Mouse (Mus musculus) adrenal gland, postnatal 4 days (tissue): ENCODE measurements at regions not wholly inside any gene's neighbourhood (a gene's known extent, or its start where the extent isn't known, plus 50 kb on each side); places are given as distances from the start of the nearest gene placed in this dataset.

Experiments used
- DNase-seq, 2 experiments: peaks; one replicate each; pipeline ENCODE4 v3.0.0; 2021 to 2022; ENCODE audit warnings: low spot score in 2 of 2, mixed read lengths in 2 of 2

GRCm38 (mm10) chr1:169439621-169440020 lies 91.6 kb downstream of the Nuf2 start:
- DNase-seq = no peak

GRCm38 (mm10) chr1:169438006-169438405 lies 93.3 kb downstream of the Nuf2 start:
- DNase-seq = no peak

- no peak for DNase-seq
Observed at GRCm38 (mm10) chr1:169422408-169422807, 108.9 kb downstream of the Nuf2 start.

GRCm38 (mm10) chr1:169421671-169422070 lies 109.6 kb downstream of the Nuf2 start:
- no peak for DNase-seq

- no peak for DNase-seq
Observed at GRCm38 (mm10) chr1:169418665-169419045, 112.6 kb downstream of the Nuf2 start.

GRCm38 (mm10) chr1:169417979-169418664 lies 113.1 kb downstream of the Nuf2 start:
- DNase-seq = no peak

GRCm38 (mm10) chr1:169416701-169417100 lies 114.6 kb downstream of the Nuf2 start:
- DNase-seq = no peak

GRCm38 (mm10) chr1:169408120-169408519 lies 123.1 kb downstream of the Nuf2 start:
- DNase-seq = no peak

GRCm38 (mm10) chr1:169400841-169401240 lies 130.4 kb downstream of the Nuf2 start:
- DNase-seq = no peak

- DNase-seq = no peak
Observed at GRCm38 (mm10) chr1:169397371-169397770, 133.9 kb downstream of the Nuf2 start.

- no peak for DNase-seq
Observed at GRCm38 (mm10) chr1:169387056-169387455, 144.2 kb downstream of the Nuf2 start.

GRCm38 (mm10) chr1:169385740-169386424 lies 145.4 kb downstream of the Nuf2 start:
- DNase-seq = no peak

- no peak for DNase-seq
Observed at GRCm38 (mm10) chr1:169374686-169375085, 156.6 kb downstream of the Nuf2 start.

- no peak for DNase-seq
Observed at GRCm38 (mm10) chr1:169368758-169369157, 162.5 kb downstream of the Nuf2 start.

- DNase-seq = no peak
Observed at GRCm38 (mm10) chr1:169367772-169368501, 163.3 kb downstream of the Nuf2 start.

GRCm38 (mm10) chr1:169367316-169367715 lies 163.9 kb downstream of the Nuf2 start:
- DNase-seq = no peak

GRCm38 (mm10) chr1:169362564-169362963 lies 168.7 kb downstream of the Nuf2 start:
- DNase-seq = no peak

GRCm38 (mm10) chr1:169357652-169358241 lies 173.5 kb downstream of the Nuf2 start:
- no peak for DNase-seq

- DNase-seq = no peak
Observed at GRCm38 (mm10) chr1:169354021-169354420, 177.2 kb downstream of the Nuf2 start.

GRCm38 (mm10) chr1:169347692-169348091 lies 183.6 kb downstream of the Nuf2 start:
- no peak for DNase-seq

- DNase-seq = no peak
Observed at GRCm38 (mm10) chr1:169346876-169347275, 184.4 kb downstream of the Nuf2 start.

- no peak for DNase-seq
Observed at GRCm38 (mm10) chr1:169341131-169341530, 190.1 kb downstream of the Nuf2 start.
